Mouse (Mus musculus) thymus, adult 2 months (tissue): ENCODE data around the gene Ccdc189.

Source experiments
- CTCF ChIP-seq: fragments of 200-500 bp; IDR thresholded peaks from 2 replicates; pipeline ENCODE4 v1.5.1; 2012; ENCODE audit warnings: mild to moderate bottlenecking, control low read depth, low read length, moderate library complexity, borderline replicate concordance; ENCODE audit not compliant: control insufficient read depth, poor library complexity, insufficient read depth; ENCODE audit errors: extremely low read depth
- POLR2A ChIP-seq: fragments of 200-500 bp; IDR thresholded peaks from 2 replicates; pipeline ENCODE4 v1.6.1; 2012; ENCODE audit warnings: mild to moderate bottlenecking, low read length, control low read depth, moderate library complexity; ENCODE audit not compliant: control insufficient read depth, poor library complexity, insufficient read depth; ENCODE audit errors: extremely low read depth

DNA sequence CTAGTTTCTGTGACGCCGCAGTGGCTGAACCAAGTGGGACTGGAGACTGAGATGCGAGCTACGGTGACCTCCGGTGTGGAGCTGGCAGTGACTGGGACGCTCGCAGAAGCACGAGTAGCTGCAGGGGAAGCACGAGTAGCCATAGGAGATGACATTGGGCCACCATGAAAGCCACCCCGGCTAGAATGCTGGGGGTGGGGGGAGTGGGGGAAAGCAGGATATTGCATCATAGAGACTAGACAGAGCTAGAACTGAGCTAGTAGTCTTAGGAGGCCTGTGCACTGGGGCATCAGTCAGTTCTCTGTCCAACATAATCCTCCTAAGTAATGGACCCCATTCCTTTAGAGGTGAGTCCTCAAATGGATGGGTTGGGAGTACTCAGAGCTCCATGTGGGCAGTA, 15.9 kb upstream of the Ccdc189 start:
- TF ChIP-seq CTCF (no peak), POLR2A (no peak)
